Mouse (Mus musculus) gastrocnemius, postnatal 36 days (tissue): ENCODE results near the gene Csrp1. TPM values are rescaled to one million over a fixed set of nuclear protein-coding genes. Genes with fewer than 3 reads are reported as not detected.

Experiments
- DNase-seq, 2 experiments: peaks; one replicate each; pipeline ENCODE4 v3.0.0; 2022
- intact Hi-C: fragments of 180-260 bp; cut with DNase I; formaldehyde crosslinking; loops from one replicate; pipeline ENCODE4 v1.15.1; 2025
- total RNA-seq, 2 experiments: library from RNA; stranded (reverse); gene quantifications; 2 replicates each; pipeline ENCODE4 v1.2.3; 2021

Csrp1 gene
- total RNA-seq, 2 experiments from 2014 or later: 18.1 to 22.8 TPM

GRCm38 (mm10) chr1:135729367-135729713 lies 9.5 kb downstream of the Csrp1 start:
- intact Hi-C loops: no loop called here
- DNase-seq: no peak

- intact Hi-C loops: no loop called here
- DNase-seq: no peak
Measured at GRCm38 (mm10) chr1:135729821-135730220, 10.0 kb downstream of the Csrp1 start.

GRCm38 (mm10) chr1:135730296-135730695 lies 10.4 kb downstream of the Csrp1 start:
- intact Hi-C loops: no loop called here
- DNase-seq: no peak

- no peak for DNase-seq
- intact Hi-C loops: no loop called here
Measured at GRCm38 (mm10) chr1:135731393-135731792, 11.5 kb downstream of the Csrp1 start.

GRCm38 (mm10) chr1:135731897-135732684 lies 12.2 kb downstream of the Csrp1 start:
- no peak for DNase-seq
- intact Hi-C loops: no loop called here

- intact Hi-C loops: no loop called here
- peak in 1 of 2 experiments; percentile 21 for DNase-seq
Measured at GRCm38 (mm10) chr1:135734225-135734937, 14.5 kb downstream of the Csrp1 start.

- intact Hi-C loops: no loop called here
Measured at GRCm38 (mm10) chr1:135735460-135735859, 15.6 kb downstream of the Csrp1 start.

GRCm38 (mm10) chr1:135744987-135745386 lies 25.1 kb downstream of the Csrp1 start:
- intact Hi-C loops: no loop called here
- no peak for DNase-seq

More at GRCm38 (mm10) chr1:135735460-135735859, 15.6 kb downstream of the Csrp1 start:
- no peak for DNase-seq

- DNase-seq: no peak
- intact Hi-C loops: no loop called here
Measured at GRCm38 (mm10) chr1:135746248-135746647, 26.4 kb downstream of the Csrp1 start.

GRCm38 (mm10) chr1:135752737-135753348 lies 33.0 kb downstream of the Csrp1 start:
- intact Hi-C loops: loop anchor here (1.0 kb wide), 2 partner anchors 28 to 34 kb away; no protein-coding TSS in a partner anchor
- peak; percentile 84 to 93 for DNase-seq

- intact Hi-C loops: no loop called here
Measured at GRCm38 (mm10) chr1:135755287-135755686, 35.4 kb downstream of the Csrp1 start.

GRCm38 (mm10) chr1:135755913-135756312 lies 36.1 kb downstream of the Csrp1 start:
- intact Hi-C loops: no loop called here
- no peak for DNase-seq

More at GRCm38 (mm10) chr1:135755287-135755686, 35.4 kb downstream of the Csrp1 start:
- DNase-seq: peak; percentile 64 to 74

- no peak for DNase-seq
- intact Hi-C loops: no loop called here
Measured at GRCm38 (mm10) chr1:135757287-135757686, 37.4 kb downstream of the Csrp1 start.

GRCm38 (mm10) chr1:135759685-135760084 lies 39.8 kb downstream of the Csrp1 start:
- intact Hi-C loops: no loop called here
- no peak for DNase-seq

GRCm38 (mm10) chr1:135760216-135760615 lies 40.4 kb downstream of the Csrp1 start:
- intact Hi-C loops: no loop called here
- no peak for DNase-seq

GRCm38 (mm10) chr1:135761728-135762127 lies 41.9 kb downstream of the Csrp1 start:
- no peak for DNase-seq
- intact Hi-C loops: no loop called here

- intact Hi-C loops: no loop called here
- DNase-seq: peak in 1 of 2 experiments; percentile 37
Measured at GRCm38 (mm10) chr1:135763503-135764205, 43.8 kb downstream of the Csrp1 start.

- no peak for DNase-seq
Measured at GRCm38 (mm10) chr1:135764206-135764528, 44.3 kb downstream of the Csrp1 start.

GRCm38 (mm10) chr1:135765645-135766591 lies 46.1 kb downstream of the Csrp1 start, which contains the start of gene Phlda3:
Gene Phlda3, plus strand, starts transcription at chr1:135766119.
- DNase-seq: peak; percentile 76 to 80
- intact Hi-C loops: no loop called here

More at GRCm38 (mm10) chr1:135764206-135764528, 44.3 kb downstream of the Csrp1 start:
- intact Hi-C loops: no loop called here
